Mouse (Mus musculus) gastrocnemius, adult 2 months (tissue): ENCODE results near the gene Mesd. TPM values are rescaled to one million over a fixed set of nuclear protein-coding genes. Genes with fewer than 3 reads are reported as not detected.

Experiments used
- DNase-seq: peaks from one replicate; pipeline ENCODE4 v3.0.0; 2022
- H3K27ac ChIP-seq: fragments of 200-600 bp; 2 replicates; pipeline ENCODE4 v1.8.1; 2022; ENCODE audit warnings: mild to moderate bottlenecking
- H3K4me3 ChIP-seq: fragments of 200-600 bp; 2 replicates; pipeline ENCODE4 v1.8.1; 2022; ENCODE audit warnings: mild to moderate bottlenecking, moderate library complexity
- CTCF ChIP-seq: fragments of 200-600 bp; IDR thresholded peaks from 2 replicates; pipeline ENCODE4 v1.8.1; 2022; ENCODE audit warnings: antibody characterized with exemption, mild to moderate bottlenecking, moderate library complexity
- intact Hi-C: fragments of 180-260 bp; cut with DNase I; formaldehyde crosslinking; loops from one replicate; pipeline ENCODE4 v1.15.1; 2025
- long read RNA-seq, 2 experiments: library from polyadenylated mRNA; stranded (forward); transcript quantifications; one replicate each; pipeline ENCODE4 v2.0.0; 2021
- total RNA-seq, 2 experiments: library from RNA; stranded (reverse); gene quantifications; 2 replicates each; pipeline ENCODE4 v1.2.3; 2021

The Mesd gene
- total RNA-seq: 10 to 100 TPM; 22.2 to 33.3 TPM
- long read RNA-seq, experiment 1, full-length matches to known transcripts: 42 of 46 reads
- long read RNA-seq, experiment 1, partial matches to known transcripts: 0 of 46 reads
- long read RNA-seq, experiment 1, other reads (novel, unspliced or antisense): 4 of 46 reads
- long read RNA-seq, experiment 2, full-length matches to known transcripts: 43 of 49 reads
- long read RNA-seq, experiment 2, partial matches to known transcripts: 3 of 49 reads
- long read RNA-seq, experiment 2, other reads (novel, unspliced or antisense): 3 of 49 reads

DNA sequence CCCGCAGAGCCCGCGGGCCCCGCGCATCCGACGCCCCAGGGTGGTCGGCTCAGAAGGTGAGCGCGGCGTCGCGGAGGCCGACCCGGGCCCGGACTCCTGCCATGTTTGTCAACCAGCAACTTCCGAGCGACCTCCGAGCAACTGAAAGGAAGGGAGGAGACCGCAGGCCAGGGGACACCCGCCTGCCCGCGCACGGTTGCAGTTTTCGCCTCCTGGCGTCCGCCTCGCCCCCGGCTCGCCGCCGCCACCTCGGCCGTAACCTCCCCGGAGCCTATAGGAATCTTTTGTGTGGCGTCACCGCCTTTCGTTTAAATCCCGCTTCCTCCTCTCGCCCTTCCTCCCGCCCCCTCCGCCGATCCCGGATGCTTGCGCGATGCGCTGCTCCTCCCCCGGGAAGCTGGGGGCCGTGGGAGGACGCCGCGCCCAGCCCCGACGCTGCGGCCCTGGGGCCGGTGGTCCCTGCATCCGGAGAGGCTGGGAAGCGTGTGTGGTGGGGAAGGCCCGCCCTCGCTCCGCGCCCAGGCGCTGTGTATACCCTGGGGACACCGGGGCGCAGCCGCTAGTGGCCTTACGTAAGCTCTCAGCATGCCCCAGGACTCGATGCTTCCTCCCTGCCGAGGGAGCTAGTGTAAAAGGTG lies at the start of gene Mesd, which contains the start of gene Tlnrd1:
TSS of gene Mesd (plus strand) at position 446 of the 638 bp plus-strand sequence.
TSS of gene Tlnrd1 (minus strand) at position 285 of the 638 bp plus-strand sequence.
- TF ChIP-seq CTCF: no peak
- Histone ChIP-seq H3K4me3 (peak within 1 kb of the TSS; percentile 79), H3K27ac (peak within 1 kb of the TSS; percentile 98)
- DNase-seq: peak; percentile 86
- intact Hi-C loops: loop anchor here (10.0 kb wide), 2 partner anchors 189 to 219 kb away; no protein-coding TSS in a partner anchor

- Histone ChIP-seq H3K4me3 (no peak overlapping the region), H3K27ac (no peak overlapping the region)
- DNase-seq: no peak
- intact Hi-C loops: no loop called here
- no peak for TF ChIP-seq CTCF
Measured at GRCm38 (mm10) chr7:83838525-83839224, 45.6 kb upstream of the Mesd start.

DNA sequence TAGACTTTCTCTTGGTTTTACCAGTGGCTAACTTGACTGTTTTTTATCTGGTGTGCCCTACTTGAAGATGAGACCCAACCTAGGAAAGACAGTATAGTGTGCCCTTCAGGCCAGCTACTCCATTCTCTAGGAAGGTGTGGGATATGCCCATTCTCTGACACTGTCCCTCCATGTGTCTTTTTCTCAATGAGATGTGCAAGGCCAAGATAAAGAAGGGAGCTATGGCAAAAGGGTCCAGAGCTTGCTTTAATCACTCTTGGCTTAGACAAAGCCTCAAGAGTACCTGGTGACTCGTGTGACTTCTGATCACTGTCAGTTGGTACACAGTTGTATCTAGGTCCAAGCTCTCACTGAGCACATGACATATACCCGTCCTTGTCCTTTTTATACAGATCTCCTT lies 44.2 kb upstream of the Mesd start:
- intact Hi-C loops: no loop called here
- no peak for TF ChIP-seq CTCF

DNA sequence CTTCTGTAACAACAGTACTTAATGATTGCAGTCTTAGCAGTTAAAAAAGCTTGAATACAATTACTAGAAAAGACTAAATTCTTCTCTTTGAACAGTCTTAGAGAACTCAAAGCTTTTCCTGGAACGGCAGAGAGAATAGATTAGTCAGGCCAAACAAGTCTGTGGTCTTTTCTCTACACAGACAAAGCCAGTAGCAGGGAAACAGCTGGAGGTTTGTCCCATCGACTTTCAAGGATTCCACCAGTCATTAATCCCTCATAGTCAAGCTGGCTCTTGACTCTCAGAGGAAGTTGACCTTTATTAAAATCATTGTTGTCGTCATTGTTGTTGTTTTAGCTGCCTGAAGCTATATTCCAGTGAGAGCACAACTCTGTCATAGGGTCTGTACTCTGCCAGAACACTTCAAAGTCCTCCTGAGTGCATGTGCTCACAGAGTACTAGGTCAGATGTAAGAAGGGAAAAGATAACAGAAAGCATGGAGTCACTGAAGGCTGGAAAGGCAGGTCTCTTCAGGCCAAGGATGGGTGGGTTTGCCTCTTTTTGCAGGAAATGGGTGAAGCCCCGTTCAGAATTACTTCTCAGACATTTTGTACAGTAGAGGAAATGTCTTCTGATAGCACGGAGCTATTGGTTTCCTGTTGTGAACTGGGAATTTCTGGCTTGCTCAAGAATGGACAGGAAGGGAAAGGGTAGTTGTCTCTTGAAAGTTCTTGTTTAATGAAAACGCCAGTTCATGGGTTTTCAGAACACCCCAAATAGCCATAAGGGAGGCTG lies 41.6 kb upstream of the Mesd start:
- no peak for TF ChIP-seq CTCF
- no peak for DNase-seq
- intact Hi-C loops: no loop called here
- H3K27ac ChIP-seq: no peak overlapping the region
- H3K4me3 ChIP-seq: no peak overlapping the region

More for the DNA sequence above, 44.2 kb upstream of the Mesd start:
- H3K4me3 ChIP-seq: no peak overlapping the region
- no peak overlapping the region for H3K27ac ChIP-seq
- no peak for DNase-seq

GRCm38 (mm10) chr7:83844807-83845206 lies 39.5 kb upstream of the Mesd start:
- no peak for TF ChIP-seq CTCF
- no peak overlapping the region for H3K27ac ChIP-seq
- DNase-seq: no peak
- intact Hi-C loops: no loop called here
- no peak overlapping the region for H3K4me3 ChIP-seq

DNA sequence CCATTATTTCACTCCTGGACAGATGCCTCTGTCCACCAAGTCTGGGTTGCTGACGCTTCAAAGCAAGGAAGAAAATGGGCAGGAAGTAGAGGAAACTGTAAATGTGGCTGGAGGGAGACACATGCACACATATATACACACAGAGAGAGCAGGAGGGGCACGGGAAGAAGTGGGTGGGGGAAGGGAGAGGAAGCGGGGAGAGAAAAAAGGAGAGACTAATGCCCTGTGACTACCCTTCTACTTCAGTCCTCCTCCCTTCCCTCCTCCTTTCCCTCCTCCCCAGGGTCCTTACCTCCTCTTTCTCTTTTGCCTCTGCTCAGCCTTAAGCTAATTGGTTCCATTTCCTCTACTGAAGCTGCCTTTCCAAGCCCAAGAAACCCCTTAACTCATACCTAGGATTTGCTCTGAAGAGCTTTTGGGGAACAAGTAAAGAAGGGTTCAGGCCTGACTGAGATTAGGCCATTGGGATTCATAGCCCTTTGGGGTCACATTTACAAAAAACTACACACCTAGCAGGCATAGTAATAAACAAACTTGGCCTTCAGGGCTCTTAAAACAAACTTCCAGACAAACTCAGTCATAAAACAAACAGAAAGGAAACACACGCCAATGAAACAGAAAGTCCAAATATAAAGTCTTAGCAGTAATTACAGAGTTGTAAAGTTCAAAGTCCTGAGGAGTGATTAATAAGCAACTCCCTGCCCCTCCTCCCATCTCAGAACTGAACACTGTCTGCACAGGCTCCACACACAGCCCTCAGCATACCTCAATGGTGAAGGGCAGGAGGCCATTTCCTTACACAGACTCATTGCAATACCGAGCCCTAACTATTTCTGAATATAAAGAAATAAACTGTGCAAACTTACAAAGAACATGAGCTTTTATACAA lies 36.8 kb upstream of the Mesd start:
- TF ChIP-seq CTCF: no peak
- Histone ChIP-seq H3K27ac (no peak overlapping the region), H3K4me3 (no peak overlapping the region)
- no peak for DNase-seq
- intact Hi-C loops: no loop called here

- no peak overlapping the region for H3K4me3 ChIP-seq
- intact Hi-C loops: no loop called here
- no peak for TF ChIP-seq CTCF
- no peak for DNase-seq
- no peak overlapping the region for H3K27ac ChIP-seq
Measured at GRCm38 (mm10) chr7:83851569-83852380, 32.5 kb upstream of the Mesd start.

- TF ChIP-seq CTCF: no peak
- Histone ChIP-seq H3K4me3 (no peak overlapping the region), H3K27ac (no peak overlapping the region)
- intact Hi-C loops: no loop called here
- DNase-seq: no peak
Measured at GRCm38 (mm10) chr7:83852381-83853380, 31.6 kb upstream of the Mesd start.

DNA sequence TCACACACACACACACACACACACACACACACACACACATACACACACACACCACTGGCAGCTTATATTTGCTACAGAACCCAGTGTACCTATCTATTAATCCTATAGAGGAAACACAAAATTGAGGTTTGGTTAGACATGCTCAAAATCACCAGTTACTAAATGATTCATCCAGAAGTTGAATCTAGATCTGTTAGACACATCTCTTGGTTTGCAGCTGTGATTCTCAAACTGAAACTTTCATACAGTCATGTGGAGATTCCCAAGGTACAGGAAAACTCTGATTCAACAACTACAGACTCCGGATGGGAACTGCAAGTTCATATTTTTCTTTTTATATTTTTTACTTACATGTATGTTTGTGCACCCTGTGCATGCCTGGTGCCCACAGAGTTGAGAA lies 29.1 kb upstream of the Mesd start:
- TF ChIP-seq CTCF: no peak
- intact Hi-C loops: no loop called here
- Histone ChIP-seq H3K4me3 (no peak overlapping the region), H3K27ac (no peak overlapping the region)
- DNase-seq: no peak
